Mouse (Mus musculus): ENCODE results near the gene Wnt5b. TPM values are rescaled to one million over a fixed set of nuclear protein-coding genes. Genes with fewer than 3 reads are reported as not detected.

Wnt5b gene
- polyA plus RNA-seq, 1 experiment from 2014 or later, result 9.6 TPM

- ATAC-seq (ENCODE audit: low FRiP score, low TSS enrichment), result no peak
- no peak overlapping the region for H3K9ac ChIP-seq (replicated peaks; ENCODE audit: low read length)
- H3K4me2 ChIP-seq (replicated peaks; ENCODE audit: low read depth, low read length), result no peak overlapping the region
- H3K27me3 ChIP-seq (ENCODE audit: insufficient read depth, low read length), result no peaks in the 10 kb centered on the region
- H3K27ac ChIP-seq (ENCODE audit: low read length), result no peak overlapping the region
- WGBS, result 69% methylated on average over 8 of the region's 8 CpGs
- H3K9me3 ChIP-seq (ENCODE audit: low read length), result no peaks in the 10 kb centered on the region
- peaks cover 6% of the 10 kb centered on the region; the same call in 1 of the 2 replicates for H3K4me1 ChIP-seq (ENCODE audit: insufficient read depth, low read length)
- H3K36me3 ChIP-seq (ENCODE audit: insufficient read depth, low read length), result no peaks in the 10 kb centered on the region
- H3K4me3 ChIP-seq (ENCODE audit: low read length), result no peak overlapping the region
Observed at GRCm38 (mm10) chr6:119401545-119402304, 142.4 kb downstream of the Wnt5b start.

GRCm38 (mm10) chr6:119400649-119401048 is 143.5 kb downstream of the Wnt5b start:
- peaks cover 5% of the 10 kb centered on the region; the same call in 1 of the 2 replicates for H3K4me1 ChIP-seq (ENCODE audit: insufficient read depth, low read length)
- no peak overlapping the region for H3K27ac ChIP-seq (ENCODE audit: low read length)
- no peaks in the 10 kb centered on the region for H3K9me3 ChIP-seq (ENCODE audit: low read length)
- no peak overlapping the region for H3K4me3 ChIP-seq (ENCODE audit: low read length)
- H3K36me3 ChIP-seq (ENCODE audit: insufficient read depth, low read length), result no peaks in the 10 kb centered on the region
- WGBS, result 96% methylated on average over 3 of the region's 3 CpGs
- H3K9ac ChIP-seq (replicated peaks; ENCODE audit: low read length), result no peak overlapping the region
- H3K4me2 ChIP-seq (replicated peaks; ENCODE audit: low read depth, low read length), result no peak overlapping the region
- ATAC-seq (ENCODE audit: low FRiP score, low TSS enrichment), result no peak
- no peaks in the 10 kb centered on the region for H3K27me3 ChIP-seq (ENCODE audit: insufficient read depth, low read length)

DNA sequence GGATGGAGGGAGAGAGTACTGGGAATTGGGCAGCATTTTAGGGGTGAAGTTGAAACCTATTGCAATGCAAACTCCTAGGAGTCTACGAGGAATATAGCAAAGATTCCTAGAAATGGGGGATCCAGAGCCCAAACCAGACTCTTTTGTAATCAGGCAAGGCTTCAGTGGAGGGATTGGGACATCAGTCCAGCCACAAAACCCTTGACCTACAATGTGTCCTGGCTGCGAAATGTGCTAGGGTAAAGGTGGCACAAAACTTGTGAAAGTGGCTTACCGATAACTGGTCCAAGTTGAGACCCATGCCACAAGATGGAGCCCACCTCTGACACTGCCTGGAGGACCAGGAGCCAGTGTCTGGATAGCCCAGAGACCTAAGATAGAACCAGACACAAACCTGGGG is 144.8 kb downstream of the Wnt5b start:
- Histone ChIP-seq H3K9me3 (ENCODE audit: low read length) (no peaks in the 10 kb centered on the region), H3K27me3 (ENCODE audit: insufficient read depth, low read length) (no peaks in the 10 kb centered on the region), H3K27ac (ENCODE audit: low read length) (no peak overlapping the region), H3K4me3 (ENCODE audit: low read length) (no peak overlapping the region), H3K36me3 (ENCODE audit: insufficient read depth, low read length) (no peaks in the 10 kb centered on the region), H3K4me2 (replicated peaks; ENCODE audit: low read depth, low read length) (no peak overlapping the region), H3K9ac (replicated peaks; ENCODE audit: low read length) (no peak overlapping the region), H3K4me1 (ENCODE audit: insufficient read depth, low read length) (no peaks in the 10 kb centered on the region)
- WGBS, result 89% methylated on average over 3 of the region's 3 CpGs
- no peak for ATAC-seq (ENCODE audit: low FRiP score, low TSS enrichment)

DNA sequence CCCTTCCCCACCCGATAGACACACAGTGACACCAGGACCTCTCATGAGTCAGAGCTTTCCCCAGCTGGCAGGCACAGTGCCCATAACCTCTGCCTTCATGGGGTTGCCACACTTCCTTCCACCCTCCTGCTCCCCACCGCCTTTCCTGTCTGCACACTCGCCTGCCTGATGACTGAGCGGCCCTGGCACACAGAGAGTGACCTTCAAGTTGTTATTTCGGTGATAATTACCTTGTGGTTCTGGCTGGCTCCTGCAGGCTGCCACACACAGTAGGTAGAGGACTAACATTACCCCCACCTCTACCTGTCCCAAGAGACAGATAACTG is 147.9 kb downstream of the Wnt5b start:
- Histone ChIP-seq H3K4me3 (ENCODE audit: low read length) (no peak overlapping the region), H3K27ac (ENCODE audit: low read length) (no peak overlapping the region), H3K9ac (replicated peaks; ENCODE audit: low read length) (no peak overlapping the region), H3K36me3 (ENCODE audit: insufficient read depth, low read length) (no peaks in the 10 kb centered on the region), H3K27me3 (ENCODE audit: insufficient read depth, low read length) (no peaks in the 10 kb centered on the region), H3K9me3 (ENCODE audit: low read length) (no peaks in the 10 kb centered on the region), H3K4me1 (ENCODE audit: insufficient read depth, low read length) (no peaks in the 10 kb centered on the region), H3K4me2 (replicated peaks; ENCODE audit: low read depth, low read length) (no peak overlapping the region)
- WGBS, result 52% methylated on average over 5 of the region's 5 CpGs
- ATAC-seq (ENCODE audit: low FRiP score, low TSS enrichment), result no peak

- Histone ChIP-seq H3K4me3 (ENCODE audit: low read length) (no peak overlapping the region), H3K27me3 (ENCODE audit: insufficient read depth, low read length) (no peaks in the 10 kb centered on the region), H3K9ac (replicated peaks; ENCODE audit: low read length) (no peak overlapping the region), H3K4me1 (ENCODE audit: insufficient read depth, low read length) (no peaks in the 10 kb centered on the region), H3K36me3 (ENCODE audit: insufficient read depth, low read length) (no peaks in the 10 kb centered on the region), H3K9me3 (ENCODE audit: low read length) (no peaks in the 10 kb centered on the region), H3K4me2 (replicated peaks; ENCODE audit: low read depth, low read length) (no peak overlapping the region), H3K27ac (ENCODE audit: low read length) (no peak overlapping the region)
- WGBS, result 78% methylated on average over 14 of the region's 14 CpGs
- ATAC-seq (ENCODE audit: low FRiP score, low TSS enrichment), result no peak
Observed at GRCm38 (mm10) chr6:119395421-119396308, 148.5 kb downstream of the Wnt5b start.

- Histone ChIP-seq H3K36me3 (ENCODE audit: insufficient read depth, low read length) (no peaks in the 10 kb centered on the region), H3K9ac (replicated peaks; ENCODE audit: low read length) (no peak overlapping the region), H3K9me3 (ENCODE audit: low read length) (no peaks in the 10 kb centered on the region), H3K4me1 (ENCODE audit: insufficient read depth, low read length) (peaks cover 7% of the 10 kb centered on the region), H3K4me3 (ENCODE audit: low read length) (no peak overlapping the region), H3K27me3 (ENCODE audit: insufficient read depth, low read length) (no peaks in the 10 kb centered on the region), H3K27ac (ENCODE audit: low read length) (no peak overlapping the region), H3K4me2 (replicated peaks; ENCODE audit: low read depth, low read length) (no peak overlapping the region)
- ATAC-seq (ENCODE audit: low FRiP score, low TSS enrichment), result no peak
- 84% methylated on average over 9 of the region's 9 CpGs for WGBS
Observed at GRCm38 (mm10) chr6:119392836-119393235, 151.3 kb downstream of the Wnt5b start.

GRCm38 (mm10) chr6:119390728-119391127 is 153.4 kb downstream of the Wnt5b start:
- Histone ChIP-seq H3K27ac (ENCODE audit: low read length) (no peak overlapping the region), H3K4me3 (ENCODE audit: low read length) (no peak overlapping the region), H3K27me3 (ENCODE audit: insufficient read depth, low read length) (no peaks in the 10 kb centered on the region), H3K9me3 (ENCODE audit: low read length) (no peaks in the 10 kb centered on the region), H3K9ac (replicated peaks; ENCODE audit: low read length) (no peak overlapping the region), H3K4me1 (ENCODE audit: insufficient read depth, low read length) (peaks cover 26% of the 10 kb centered on the region), H3K4me2 (replicated peaks; ENCODE audit: low read depth, low read length) (no peak overlapping the region), H3K36me3 (ENCODE audit: insufficient read depth, low read length) (no peaks in the 10 kb centered on the region)
- WGBS, result 94% methylated on average over 4 of the region's 4 CpGs
- no peak for ATAC-seq (ENCODE audit: low FRiP score, low TSS enrichment)

- peak overlapping the region; percentile 84 for H3K27ac ChIP-seq (ENCODE audit: low read length)
- peak overlapping the region; percentile 69 for H3K4me3 ChIP-seq (ENCODE audit: low read length)
- peaks cover 26% of the 10 kb centered on the region for H3K4me1 ChIP-seq (ENCODE audit: insufficient read depth, low read length)
- H3K4me2 ChIP-seq (replicated peaks; ENCODE audit: low read depth, low read length), result peak overlapping the region; percentile 62
- ATAC-seq (ENCODE audit: low FRiP score, low TSS enrichment), result peak; percentile 6; the same call in 1 of the 2 replicates
- H3K9me3 ChIP-seq (ENCODE audit: low read length), result no peaks in the 10 kb centered on the region
- H3K9ac ChIP-seq (replicated peaks; ENCODE audit: low read length), result peak overlapping the region; percentile 80
- no peaks in the 10 kb centered on the region for H3K36me3 ChIP-seq (ENCODE audit: insufficient read depth, low read length)
- no peaks in the 10 kb centered on the region for H3K27me3 ChIP-seq (ENCODE audit: insufficient read depth, low read length)
- 21% methylated on average over 10 of the region's 10 CpGs for WGBS
Observed at GRCm38 (mm10) chr6:119389089-119389488, 155.1 kb downstream of the Wnt5b start.

DNA sequence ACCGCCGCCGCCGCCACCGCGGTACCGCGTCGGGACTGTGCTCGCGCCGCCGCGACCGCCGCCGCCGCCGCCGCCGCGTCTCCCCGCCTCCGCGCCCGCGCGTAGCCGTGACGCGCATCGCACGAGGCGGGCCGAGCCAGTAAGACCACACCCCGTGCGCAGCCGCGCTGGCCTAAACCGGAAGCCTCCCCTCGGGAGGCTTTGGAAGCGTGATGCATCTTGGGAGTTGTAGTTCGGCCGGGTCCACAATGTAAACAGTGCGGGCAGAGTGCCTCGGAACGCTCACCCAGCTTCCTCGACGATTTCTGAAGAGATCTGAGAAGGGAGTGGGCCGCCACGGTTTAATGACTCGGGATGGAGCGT is 155.5 kb downstream of the Wnt5b start:
- no peaks in the 10 kb centered on the region for H3K36me3 ChIP-seq (ENCODE audit: insufficient read depth, low read length)
- ATAC-seq (ENCODE audit: low FRiP score, low TSS enrichment), result peak; percentile 99
- no peaks in the 10 kb centered on the region for H3K9me3 ChIP-seq (ENCODE audit: low read length)
- H3K27me3 ChIP-seq (ENCODE audit: insufficient read depth, low read length), result no peaks in the 10 kb centered on the region
- H3K4me1 ChIP-seq (ENCODE audit: insufficient read depth, low read length), result peaks cover 26% of the 10 kb centered on the region
- peak overlapping the region; percentile 69 for H3K4me3 ChIP-seq (ENCODE audit: low read length)
- under 1% methylated on average over 31 of the region's 53 CpGs for WGBS
- H3K4me2 ChIP-seq (replicated peaks; ENCODE audit: low read depth, low read length), result peak overlapping the region; percentile 82
- peak overlapping the region; percentile 94 for H3K9ac ChIP-seq (replicated peaks; ENCODE audit: low read length)
- H3K27ac ChIP-seq (ENCODE audit: low read length), result peak overlapping the region; percentile 90
